Mouse (Mus musculus): ENCODE measurements around the gene Vmn1r120.
"Not testable (repeated sequence)": the region's sequence is repeated elsewhere in the genome, so short reads cannot be mapped to it uniquely, and the experiment has no call there.

Vmn1r120 gene

GRCm38 (mm10) chr7:21053684-21054083, at the start of gene Vmn1r120:
Vmn1r120 (minus strand) TSS chr7:21053784.
- not testable (repeated sequence) for DNase-seq (ENCODE audit: low read depth, low spot score)

GRCm38 (mm10) chr7:21098413-21098812, 44.8 kb upstream of the Vmn1r120 start, which contains the start of gene Vmn1r121:
Vmn1r121 (minus strand) TSS chr7:21098513.
- not testable (repeated sequence) for DNase-seq (ENCODE audit: low read depth, low spot score)

GRCm38 (mm10) chr7:21012355-21012754, 41.2 kb downstream of the Vmn1r120 start, which contains the start of gene Vmn1r119:
Vmn1r119 (minus strand) TSS chr7:21012455.
- not testable (repeated sequence) for DNase-seq (ENCODE audit: low read depth, low spot score)
